Comparison of ENCODE assay signal across 27 mouse cellular contexts in the genomic region with DNA sequence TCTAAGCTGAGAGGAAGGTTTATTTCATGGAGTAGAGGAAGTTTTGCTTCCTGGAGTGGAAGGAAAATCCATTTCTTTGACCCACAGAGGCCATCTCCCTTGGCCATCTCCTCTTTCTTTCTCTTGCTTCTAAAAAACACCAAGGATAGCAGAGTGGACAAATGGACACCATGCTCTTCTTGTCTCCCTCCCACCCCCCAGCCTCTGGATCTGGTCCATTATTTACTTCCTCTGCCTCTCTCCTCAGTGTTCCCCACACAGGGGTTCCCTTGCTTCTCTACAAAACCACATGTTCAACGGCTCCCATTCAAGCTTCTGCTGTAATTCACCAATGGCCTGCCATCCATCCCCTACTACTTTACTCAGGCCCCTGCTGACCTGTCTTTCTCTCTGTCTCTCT. TPM values are rescaled to one million over a fixed set of nuclear protein-coding genes. Genes with fewer than 3 reads are reported as not detected.
DNase-seq lines count a peak whose midpoint lies in the region; ATAC-seq and TF ChIP-seq lines count a peak whose summit lies in the region.
"Had no signal": no experiment of that assay in that cellular context is flagged by ENCODE, and none has a peak within 500 bp of the region (broad histone marks: within the 10 kb centered on the region; RNA-seq: fewer than 3 reads in every experiment).

No protein-coding gene starts in this region.

- 35% methylated on average over 1 of the region's 1 CpGs for WGBS in heart, adult 2 months

- no peak overlapping the region for H3K4me2 ChIP-seq in CH12.LX (ENCODE audit: insufficient read depth, low read depth, poor library complexity, severe bottlenecking)
- H3K4me2 ChIP-seq: hindbrain, embryonic 14.5 days; limb, embryonic 13.5 days; liver, embryonic 13.5 days; midbrain, embryonic 15.5 days had no signal

- peaks cover 73% of the 10 kb centered on the region for H3K36me3 ChIP-seq in heart, adult 2 months (ENCODE audit: control insufficient read depth, insufficient read depth, low read length)
- peaks cover 0 to 7% of the 10 kb centered on the region in 2 experiments for H3K36me3 ChIP-seq in CH12.LX (replicated peaks in 1 of 2; ENCODE audit: control insufficient read depth in 1 of 2, insufficient read depth in 1 of 2, low read length in 1 of 2)
- H3K36me3 ChIP-seq: limb, embryonic 13.5 days; liver, embryonic 13.5 days; midbrain, embryonic 15.5 days; neural tube, embryonic 13.5 days had no signal

- dilution Hi-C loops in CH12.LX (cut with MboI; ENCODE audit: extremely low pct_ligation_motif_present, extremely low pct_unique_long_range_greater_than_20kb, low sequenced_read_pairs) = no loop called here

- no peak overlapping the region for H3K9ac ChIP-seq in heart, adult 2 months (ENCODE audit: low read depth, low read length)
- peak overlapping the region; percentile 36; the same call in 1 of the 2 replicates for H3K9ac ChIP-seq in CH12.LX (ENCODE audit: insufficient read depth, low read depth)
- H3K9ac ChIP-seq: hindbrain, embryonic 14.5 days; limb, embryonic 13.5 days; liver, embryonic 13.5 days; lung, embryonic 14.5 days; midbrain, embryonic 15.5 days; neural tube, embryonic 13.5 days had no signal

- DNase-seq in heart, adult 2 months = no peak
- no peak for DNase-seq in heart, postnatal 25 days (ENCODE audit: low spot score)
- DNase-seq in kidney, postnatal 10 days = peak; percentile 33
- DNase-seq in kidney, adult 9 months = no peak
- no peak for DNase-seq in CH12.LX (ENCODE audit: extremely low read depth)
- no peak for DNase-seq in MN1 (ENCODE audit: low spot score)
- DNase-seq: adrenal gland, postnatal 10 days; B cell, adult 2 months; cerebellum, adult 9-10 months; heart, adult 18-20 months; kidney, adult 2 months; kidney, postnatal 25 days; layer of hippocampus, adult 9-11 months; liver, embryonic 13.5 days; lung, embryonic 14.5 days; retina, postnatal 1 day; right cerebral cortex, postnatal 25 days; spleen, adult 18-20 months; thymus, postnatal 36 days had no signal

- no peaks in the 10 kb centered on the region for H3K9me3 ChIP-seq in CH12.LX (replicated peaks; ENCODE audit: low read length)
- H3K9me3 ChIP-seq: limb, embryonic 13.5 days; liver, embryonic 13.5 days; midbrain, embryonic 15.5 days; neural tube, embryonic 13.5 days had no signal

- intact Hi-C loops in heart, adult 2 months (cut with DNase I) = loop anchor here (1.0 to 5.0 kb wide), 3 partner anchors 29 to 133 kb away; no protein-coding TSS in a partner anchor
- intact Hi-C loops in heart, postnatal 25 days (cut with DNase I) = no loop called here

- H3K79me2 ChIP-seq in heart, adult 2 months (replicated peaks; ENCODE audit: control insufficient read depth, insufficient read depth, low read length) = peaks cover 16% of the 10 kb centered on the region
- peaks cover 4% of the 10 kb centered on the region; the same call in 1 of the 2 replicates for H3K79me2 ChIP-seq in CH12.LX (replicated peaks; ENCODE audit: control insufficient read depth, extremely low read depth, insufficient read depth, poor library complexity, severe bottlenecking)

- no peak for TF ChIP-seq CTCF in heart, adult 2 months (IDR thresholded peaks at IDR 0.05)
- TF ChIP-seq CTCF in CH12.LX (conservative IDR thresholded peaks at IDR 0.05 in 1 of 2, IDR thresholded peaks at IDR 0.05 in 1 of 2; ENCODE audit: low read depth in 2 of 2, low read length in 2 of 2) = no peak

- peak; percentile 43; the same call in 1 of the 2 replicates for ATAC-seq in common myeloid progenitor, adult 5-6 weeks (replicated peaks; ENCODE audit: low read depth, poor library complexity, severe bottlenecking)
- ATAC-seq: activated CD4-positive, CD25-positive, alpha-beta regulatory T cell, adult 4 months; midbrain, embryonic 15.5 days had no signal

- H3K27me3 ChIP-seq in heart, adult 2 months (ENCODE audit: control insufficient read depth, insufficient read depth, low read length) = no peaks in the 10 kb centered on the region
- no peaks in the 10 kb centered on the region for H3K27me3 ChIP-seq in CH12.LX (replicated peaks)
- H3K27me3 ChIP-seq: limb, embryonic 13.5 days; liver, embryonic 13.5 days; midbrain, embryonic 15.5 days; neural tube, embryonic 13.5 days had no signal

- H3K4me1 ChIP-seq in heart, adult 2 months (ENCODE audit: control insufficient read depth, insufficient read depth, low read length) = peaks cover 32% of the 10 kb centered on the region
- peaks cover 19 to 55% of the 10 kb centered on the region in 2 experiments for H3K4me1 ChIP-seq in CH12.LX (ENCODE audit: control insufficient read depth in 1 of 2, insufficient read depth in 2 of 2)

- TF ChIP-seq EP300 in heart, adult 2 months (IDR thresholded peaks at IDR 0.05; ENCODE audit: insufficient read depth, low read depth, low read length) = no peak
- TF ChIP-seq EP300 in CH12.LX (IDR thresholded peaks at IDR 0.05; ENCODE audit: low read length) = no peak

- no peak overlapping the region for H3K4me3 ChIP-seq in heart, adult 2 months
- H3K4me3 ChIP-seq in CH12.LX (replicated peaks in 1 of 3; ENCODE audit: low read depth in 2 of 3, low read length in 2 of 3, poor library complexity in 1 of 3) = no peak overlapping the region
- H3K4me3 ChIP-seq: limb, embryonic 13.5 days; liver, embryonic 13.5 days; midbrain, embryonic 15.5 days; myocyte; neural tube, embryonic 13.5 days had no signal

- H3K27ac ChIP-seq in heart, adult 2 months = peak overlapping the region; percentile 84
- no peak overlapping the region for H3K27ac ChIP-seq in CH12.LX (ENCODE audit: insufficient read depth, low read depth)
- H3K27ac ChIP-seq: limb, embryonic 13.5 days; liver, embryonic 13.5 days; macrophage had no signal

- in situ Hi-C loops in CH12.LX (cut with MboI; ENCODE audit: low pct_ligation_motif_present, low pct_unique_long_range_greater_than_20kb, low sequenced_read_pairs) = no loop called here

- no peak for TF ChIP-seq RAD21 in CH12.LX (IDR thresholded peaks at IDR 0.05; ENCODE audit: low read depth, low read length)

- TF ChIP-seq POLR2A in heart, adult 2 months (IDR thresholded peaks at IDR 0.05; ENCODE audit: insufficient read depth, low read depth, low read length) = no peak
- no peak for TF ChIP-seq POLR2A in CH12.LX (IDR thresholded peaks at IDR 0.05; ENCODE audit: low read depth, low read length)

TF ChIP-seq in CH12.LX, 34 proteins besides CTCF, POLR2A, EP300 and RAD21:
- no peak for TF ChIP-seq JUND (conservative IDR thresholded peaks at IDR 0.05; ENCODE audit: low read depth, low read length)
- TF ChIP-seq MAZ (IDR thresholded peaks at IDR 0.05; ENCODE audit: low read depth, low read length) = no peak
- no peak for TF ChIP-seq USF2 (conservative IDR thresholded peaks at IDR 0.05; ENCODE audit: low read depth, low read length)
- TF ChIP-seq KAT2A (IDR thresholded peaks at IDR 0.05; ENCODE audit: insufficient replicate concordance, low read length) = no peak
- TF ChIP-seq ELF1 (IDR thresholded peaks at IDR 0.05; ENCODE audit: low read depth, low read length) = no peak
- no peak for TF ChIP-seq NRF1 (IDR thresholded peaks at IDR 0.05; ENCODE audit: low read depth, low read length)

RNA-seq across cellular contexts. Expression of a gene that starts 32.4 kb away (rescaled TPM):
- total RNA-seq in heart, adult 2 months (2021) = 10 to 100 TPM; 18.4 to 18.9 TPM
- 10.3 and 15.7 TPM in 2 replicates for polyA plus RNA-seq in heart, adult 2 months (2012; rRNA removed)
- total RNA-seq in heart, postnatal 25 days (2021) = 10 to 100 TPM; 18.2 to 19.1 TPM
- total RNA-seq in CH12.LX (2012; rRNA removed) = 4.7 and 6.2 TPM in 2 replicates
- 3.7 and 4.3 TPM in 2 replicates for total RNA-seq in CH12.LX (2014; rRNA removed)
- 6.5 and 6.7 TPM in 2 replicates for polyA plus RNA-seq in CH12.LX (2012; ENCODE audit: insufficient read length, low read depth)
- 5.1 and 6.4 TPM in 2 replicates for total RNA-seq in common myeloid progenitor, adult 5-6 weeks (2017)
